Mouse (Mus musculus) thymus, postnatal 25 days (tissue): ENCODE data around the gene Gdi1.
A peak's percentile ranks its signal among the peaks of the same experiment; 100 is the strongest.
"Not testable (repeated sequence)": the region's sequence is repeated elsewhere in the genome, so short reads cannot be mapped to it uniquely, and the experiment has no call there.

Source experiments
- DNase-seq: peaks from one replicate; pipeline ENCODE4 v3.0.0; 2022

The Gdi1 gene

DNA sequence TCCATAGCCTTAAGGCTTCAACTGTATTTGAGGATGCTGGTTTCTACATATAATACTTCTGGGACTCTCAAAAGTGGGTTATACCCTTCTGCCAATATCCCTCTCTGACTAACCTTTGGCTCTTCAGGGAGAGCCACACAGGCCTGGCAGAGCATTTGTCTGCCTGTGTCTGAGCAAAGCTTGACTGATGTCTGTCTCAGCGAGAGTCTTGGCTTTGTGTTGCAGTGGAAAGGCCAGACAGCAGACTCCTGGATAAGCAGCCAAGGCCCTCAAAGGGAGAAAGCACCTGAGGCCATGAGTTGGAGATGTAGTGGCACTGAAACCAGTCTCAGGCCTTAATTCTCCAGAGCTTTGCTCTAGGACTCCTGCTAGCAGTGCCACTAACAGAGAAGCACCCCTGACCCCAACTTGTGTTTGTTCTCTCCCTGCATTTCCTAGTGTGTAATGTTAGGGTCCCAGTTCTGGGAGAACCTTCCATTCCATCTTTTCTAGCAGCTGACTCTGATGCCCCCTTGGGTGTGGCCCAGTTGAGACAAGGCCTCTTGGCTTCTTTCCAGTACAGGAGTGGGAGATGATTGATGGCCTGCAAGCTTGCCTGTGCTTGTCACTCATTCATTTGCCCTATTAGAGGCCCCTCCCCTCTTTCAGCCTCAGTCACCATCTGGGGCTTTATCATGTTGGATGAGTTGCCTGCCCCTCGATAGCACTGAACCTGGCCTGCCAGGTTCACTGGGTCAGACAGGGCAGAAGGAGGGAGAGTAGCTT, 25.6 kb downstream of the Gdi1 start:
- no peak for DNase-seq

DNA sequence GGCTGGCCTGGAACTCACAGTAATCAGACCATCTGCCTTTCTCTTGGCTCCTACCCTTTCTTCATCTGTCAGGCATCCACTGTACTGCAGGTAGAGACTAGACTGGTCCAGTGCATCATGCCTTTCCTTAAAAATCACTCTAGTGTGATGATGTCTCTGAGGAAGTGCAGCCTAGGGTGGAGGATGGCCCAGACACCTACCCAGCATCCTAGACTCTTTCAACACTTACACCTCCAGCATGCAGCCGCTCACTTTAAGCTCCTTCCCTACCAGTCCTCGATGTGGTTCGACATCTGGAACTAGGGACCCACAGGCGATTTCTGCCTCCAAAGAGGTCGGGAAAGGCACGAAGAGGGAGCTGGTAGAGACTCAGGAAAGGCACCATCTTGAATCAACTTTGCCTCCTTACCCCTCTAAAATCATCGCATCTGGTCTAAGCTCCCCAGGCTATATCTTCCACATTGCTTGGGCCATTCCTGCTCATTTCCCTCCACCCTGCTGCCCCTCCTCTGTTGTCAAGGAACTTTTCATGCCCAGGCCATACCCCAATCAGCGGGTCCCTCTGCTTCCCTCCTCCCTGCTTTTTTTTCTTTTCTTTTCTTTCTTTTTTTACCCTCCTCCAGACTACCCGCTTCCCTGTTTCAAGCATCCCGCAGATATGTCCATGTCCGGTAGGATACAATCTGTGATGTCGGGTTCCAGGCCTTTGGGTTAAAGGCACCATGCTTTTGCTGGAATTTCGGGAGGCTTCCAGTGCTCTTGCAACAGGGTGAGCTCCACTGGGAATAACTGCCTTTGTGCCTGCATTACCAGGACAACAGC, 48.1 kb downstream of the Gdi1 start:
- DNase-seq = peak; percentile 2

DNA sequence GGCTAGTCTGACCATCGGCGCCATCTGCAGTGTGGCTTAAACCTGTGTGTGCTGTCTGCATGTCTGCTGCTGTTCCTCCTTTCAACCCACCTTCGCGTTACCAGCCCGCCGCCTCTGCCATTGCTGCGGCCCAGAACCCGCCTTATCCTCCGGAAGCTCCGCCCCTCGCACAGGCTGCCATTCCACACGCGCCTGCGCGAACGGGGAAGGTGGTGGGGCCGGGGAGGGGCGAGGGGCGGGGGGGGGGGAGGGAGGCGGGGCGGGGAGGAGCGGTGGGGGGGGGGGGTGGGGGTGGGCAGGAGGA, 48.6 kb downstream of the Gdi1 start, which contains the start of gene Lage3:
TSS of gene Lage3 (minus strand) at position 152 of the 304 bp plus-strand sequence.
- DNase-seq = peak; percentile 83

DNA sequence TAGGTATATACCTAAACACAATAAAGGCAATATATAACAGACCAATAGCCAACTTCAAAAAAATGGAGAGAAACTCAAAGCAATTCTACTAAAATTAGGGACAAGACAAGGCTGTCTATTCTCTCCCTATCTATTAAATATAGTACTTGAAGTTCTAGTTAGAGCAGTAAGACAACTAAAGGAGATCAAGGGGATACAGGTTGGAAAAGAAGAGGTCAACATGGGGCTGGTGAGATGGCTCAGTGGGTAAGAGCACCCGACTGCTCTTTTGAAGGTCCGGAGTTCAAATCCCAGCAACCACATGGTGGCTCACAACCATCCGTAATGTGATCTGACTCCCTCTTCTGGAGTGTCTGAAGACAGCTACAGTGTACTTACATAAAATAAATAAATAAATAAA, 52.3 kb downstream of the Gdi1 start:
- not testable (repeated sequence) for DNase-seq

DNA sequence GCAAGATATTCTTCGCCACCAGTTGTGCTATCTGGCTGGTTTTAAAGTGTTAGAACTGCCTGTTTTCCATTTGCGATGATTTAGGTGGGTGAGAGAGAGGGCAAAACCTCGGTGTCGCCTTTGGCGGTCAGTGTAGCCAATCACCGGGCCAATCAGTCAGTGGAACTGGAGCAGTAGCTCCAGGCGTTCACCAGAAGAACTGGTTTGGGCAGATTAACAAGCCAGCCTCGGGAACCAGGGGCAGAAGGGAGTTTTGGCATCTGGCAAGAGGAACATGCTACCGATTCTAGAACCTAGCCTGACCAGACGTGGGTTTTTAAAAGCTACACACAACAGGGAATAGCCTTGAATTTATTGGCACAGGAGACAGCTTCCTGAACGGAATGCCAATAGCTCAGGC, 54.4 kb downstream of the Gdi1 start:
- DNase-seq = no peak
